Mouse (Mus musculus): ENCODE results near the gene Ffar4. TPM values are rescaled to one million over a fixed set of nuclear protein-coding genes. Genes with fewer than 3 reads are reported as not detected.

The Ffar4 gene
- polyA plus RNA-seq, 1 experiment = not detected

DNA sequence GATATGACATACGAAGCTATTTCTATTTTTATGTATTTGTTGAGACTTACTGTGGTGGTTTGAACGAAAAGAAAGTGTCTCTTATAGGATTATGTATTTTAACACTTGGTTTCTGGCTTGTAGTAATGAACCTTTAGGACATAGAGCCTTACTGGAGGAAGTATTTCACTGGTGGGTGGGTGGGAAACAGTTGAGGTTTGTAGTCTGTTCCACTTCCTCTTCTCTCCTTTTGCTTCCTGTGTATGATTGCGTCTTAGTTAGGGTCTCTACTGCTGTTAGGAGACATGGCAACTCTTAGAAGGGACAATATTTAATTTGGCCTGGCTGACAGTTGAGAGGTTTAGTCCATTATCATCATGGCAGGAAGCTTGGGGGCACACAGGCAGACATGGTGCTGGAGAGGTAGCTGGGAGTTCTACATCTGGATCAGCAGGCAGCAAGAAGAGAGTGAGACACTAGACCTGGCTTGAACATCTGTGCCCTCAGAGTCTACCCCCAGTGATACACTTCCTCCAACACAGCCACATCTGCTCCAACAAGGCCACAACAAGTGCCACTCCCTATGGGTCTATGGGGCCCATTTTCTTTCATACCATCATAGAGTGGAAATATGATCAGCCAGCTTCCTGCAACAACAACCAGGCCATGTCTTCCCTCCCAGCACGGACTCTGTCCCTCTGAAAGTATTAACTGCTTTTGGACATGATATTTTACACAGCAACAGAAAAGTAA is 46.8 kb downstream of the Ffar4 start:
- Histone ChIP-seq H3K27me3 (ENCODE audit: control insufficient read depth, insufficient read depth, insufficient read length) (no peaks in the 10 kb centered on the region), H3K36me3 (ENCODE audit: control insufficient read depth, insufficient read depth) (no peaks in the 10 kb centered on the region), H3K79me2 (ENCODE audit: control insufficient read depth, insufficient read depth) (no peaks in the 10 kb centered on the region), H3K4me3 (no peak overlapping the region), H3ac (ENCODE audit: control insufficient read depth, insufficient read length) (no peak overlapping the region), H3K4me2 (ENCODE audit: low read depth) (no peak overlapping the region)
- TF ChIP-seq E2F4 (IDR thresholded peaks at IDR 0.05; ENCODE audit: insufficient read depth) (no peak), USF1 (IDR thresholded peaks at IDR 0.05; ENCODE audit: low read depth) (no peak), SRF (IDR thresholded peaks at IDR 0.05; ENCODE audit: control insufficient read depth, insufficient read length, low read depth) (no peak), CEBPB (IDR thresholded peaks at IDR 0.05; ENCODE audit: insufficient read depth, poor library complexity, severe bottlenecking) (no peak), POLR2A (IDR thresholded peaks at IDR 0.05; ENCODE audit: insufficient read length, low read depth) (no peak), TCF12 (IDR thresholded peaks at IDR 0.05; ENCODE audit: insufficient read depth, poor library complexity, severe bottlenecking) (no peak), REST (IDR thresholded peaks at IDR 0.05; ENCODE audit: insufficient read depth, insufficient read length) (no peak), MAX (IDR thresholded peaks at IDR 0.05; ENCODE audit: low read depth) (no peak), POLR2AphosphoS2 (IDR thresholded peaks at IDR 0.05; ENCODE audit: insufficient read length, low read depth) (no peak), MYOG (IDR thresholded peaks at IDR 0.05; ENCODE audit: control insufficient read depth in 1 of 3, insufficient read depth in 1 of 3, insufficient read length in 2 of 3, low read depth in 2 of 3) (no peak), MYOD1 (IDR thresholded peaks at IDR 0.05; ENCODE audit: control insufficient read depth in 1 of 3, insufficient read length in 2 of 3, low read depth in 2 of 3) (no peak), TCF3 (IDR thresholded peaks at IDR 0.05; ENCODE audit: insufficient read length, low read depth) (no peak)

DNA sequence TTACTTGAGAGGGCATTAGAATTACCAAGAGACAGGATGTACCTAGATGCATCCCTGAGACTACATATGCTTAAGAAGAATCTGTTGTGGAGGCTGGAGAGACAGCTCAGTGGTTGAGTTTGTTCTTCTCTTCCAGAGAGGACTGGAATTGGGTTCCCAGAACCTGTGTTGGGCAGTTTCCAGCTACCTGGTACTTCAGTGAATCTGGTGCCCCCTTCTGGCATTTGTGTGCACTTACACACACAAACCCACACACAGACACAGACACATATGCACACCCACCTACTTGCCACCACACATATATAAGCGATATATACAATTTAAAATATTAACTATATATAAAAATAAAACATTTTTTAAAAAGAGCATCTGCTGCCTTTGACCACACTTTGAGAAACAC is 59.4 kb downstream of the Ffar4 start:
- TF ChIP-seq POLR2AphosphoS2 (IDR thresholded peaks at IDR 0.05; ENCODE audit: insufficient read length, low read depth) (no peak), MYOG (IDR thresholded peaks at IDR 0.05; ENCODE audit: control insufficient read depth in 1 of 3, insufficient read depth in 1 of 3, insufficient read length in 2 of 3, low read depth in 2 of 3) (no peak), MAX (IDR thresholded peaks at IDR 0.05; ENCODE audit: low read depth) (no peak), TCF12 (IDR thresholded peaks at IDR 0.05; ENCODE audit: insufficient read depth, poor library complexity, severe bottlenecking) (no peak), SRF (IDR thresholded peaks at IDR 0.05; ENCODE audit: control insufficient read depth, insufficient read length, low read depth) (no peak), CEBPB (IDR thresholded peaks at IDR 0.05; ENCODE audit: insufficient read depth, poor library complexity, severe bottlenecking) (no peak), USF1 (IDR thresholded peaks at IDR 0.05; ENCODE audit: low read depth) (no peak), TCF3 (IDR thresholded peaks at IDR 0.05; ENCODE audit: insufficient read length, low read depth) (no peak), E2F4 (IDR thresholded peaks at IDR 0.05; ENCODE audit: insufficient read depth) (no peak), POLR2A (IDR thresholded peaks at IDR 0.05; ENCODE audit: insufficient read length, low read depth) (no peak), REST (IDR thresholded peaks at IDR 0.05; ENCODE audit: insufficient read depth, insufficient read length) (no peak), MYOD1 (IDR thresholded peaks at IDR 0.05; ENCODE audit: control insufficient read depth in 1 of 3, insufficient read length in 2 of 3, low read depth in 2 of 3) (no peak)
- Histone ChIP-seq H3K36me3 (ENCODE audit: control insufficient read depth, insufficient read depth) (no peaks in the 10 kb centered on the region), H3K79me2 (ENCODE audit: control insufficient read depth, insufficient read depth) (no peaks in the 10 kb centered on the region), H3K27me3 (ENCODE audit: control insufficient read depth, insufficient read depth, insufficient read length) (no peaks in the 10 kb centered on the region), H3ac (ENCODE audit: control insufficient read depth, insufficient read length) (no peak overlapping the region), H3K4me2 (ENCODE audit: low read depth) (no peak overlapping the region), H3K4me3 (no peak overlapping the region)

- H3ac ChIP-seq (ENCODE audit: control insufficient read depth, insufficient read length) = no peak overlapping the region
- H3K36me3 ChIP-seq (ENCODE audit: control insufficient read depth, insufficient read depth) = no peaks in the 10 kb centered on the region
- H3K79me2 ChIP-seq (ENCODE audit: control insufficient read depth, insufficient read depth) = no peaks in the 10 kb centered on the region
- no peak overlapping the region for H3K4me2 ChIP-seq (ENCODE audit: low read depth)
- H3K27me3 ChIP-seq (ENCODE audit: control insufficient read depth, insufficient read depth, insufficient read length) = peaks cover 4% of the 10 kb centered on the region
- no peak overlapping the region for H3K4me3 ChIP-seq
- TF ChIP-seq USF1 (IDR thresholded peaks at IDR 0.05; ENCODE audit: low read depth) = no peak
Measured at GRCm38 (mm10) chr19:38161648-38162354, 64.9 kb downstream of the Ffar4 start.

Other genes with a start within 250 kb of the Ffar4 start
- gene Myof, start 53.5 kb upstream of the Ffar4 start, polyA plus RNA-seq (2012; fragmentation: generic; extraction: Trizol) = 76.9 TPM
- gene Cep55, start 42.1 kb upstream of the Ffar4 start, polyA plus RNA-seq (2012; fragmentation: generic; extraction: Trizol) = 5.1 TPM
- gene Rbp4, start 28.2 kb downstream of the Ffar4 start, polyA plus RNA-seq (2012; fragmentation: generic; extraction: Trizol) = 0.35 TPM
- gene Pde6c, start 35.7 kb downstream of the Ffar4 start, polyA plus RNA-seq (2012; fragmentation: generic; extraction: Trizol) = not detected
- gene Fra10ac1, start 127.1 kb downstream of the Ffar4 start, polyA plus RNA-seq (2012; fragmentation: generic; extraction: Trizol) = 6.5 TPM
- gene Lgi1, start 167.5 kb downstream of the Ffar4 start, polyA plus RNA-seq (2012; fragmentation: generic; extraction: Trizol) = not detected